Mouse (Mus musculus): ENCODE measurements at regions not wholly inside any gene's neighbourhood (a gene's known extent, or its start where the extent isn't known, plus 50 kb on each side); places are given as distances from the start of the nearest gene placed in this dataset.

GRCm38 (mm10) chr15:63557816-63558215 is 287.2 kb downstream of the Gsdmc2 start:
- no peak for DNase-seq (ENCODE audit: extremely low spot score, low spot score)

- DNase-seq (ENCODE audit: extremely low spot score, low spot score) = no peak
These were observed 291.4 kb downstream of the Gsdmc2 start for GRCm38 (mm10) chr15:63553597-63553996.

- peak; percentile 16 for DNase-seq (ENCODE audit: extremely low spot score, low spot score)
These were observed 312.5 kb downstream of the Gsdmc2 start for GRCm38 (mm10) chr15:63532337-63533055.

- no peak for DNase-seq (ENCODE audit: extremely low spot score, low spot score)
These were observed 317.7 kb downstream of the Gsdmc2 start for GRCm38 (mm10) chr15:63527318-63527717.

DNA sequence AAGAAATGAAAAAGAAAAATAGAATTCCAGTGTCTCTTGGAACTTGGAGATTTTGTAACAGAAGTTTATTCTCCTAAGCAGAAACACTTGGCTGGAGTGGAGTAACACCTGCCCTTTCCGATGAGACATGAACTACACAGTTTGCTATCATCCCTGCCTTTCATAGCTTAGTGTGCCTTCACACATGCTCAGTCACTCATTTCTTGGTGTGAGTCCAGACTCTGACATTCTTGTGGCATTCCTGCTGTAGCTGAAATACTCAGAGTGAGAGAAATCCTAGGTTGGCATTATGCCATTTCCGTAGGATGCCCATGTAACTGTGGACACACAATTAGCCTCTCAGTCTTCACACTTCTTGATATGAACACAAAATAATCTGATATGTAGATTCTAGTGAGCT is 318.2 kb downstream of the Gsdmc2 start:
- DNase-seq (ENCODE audit: extremely low spot score, low spot score) = no peak

DNA sequence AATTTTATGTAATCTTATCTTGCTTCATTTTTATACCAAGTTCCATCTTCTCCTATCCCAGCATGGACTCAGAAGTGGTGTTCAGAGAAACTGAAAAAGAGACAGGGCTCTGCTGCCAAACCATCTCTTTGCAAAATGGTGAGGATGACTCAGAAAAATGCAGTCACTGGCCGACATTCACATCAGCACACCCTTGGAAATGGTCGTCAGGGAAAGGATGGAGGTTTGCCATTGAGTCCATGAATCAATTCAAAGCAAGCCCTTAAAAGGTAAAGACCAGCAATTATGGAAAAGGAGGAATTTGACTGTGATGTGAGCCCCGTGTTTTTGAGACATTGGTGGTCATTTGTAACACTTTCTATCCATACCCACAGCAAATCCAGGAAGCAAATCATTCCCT is 327.7 kb downstream of the Gsdmc2 start:
- DNase-seq (ENCODE audit: extremely low spot score, low spot score) = no peak

DNA sequence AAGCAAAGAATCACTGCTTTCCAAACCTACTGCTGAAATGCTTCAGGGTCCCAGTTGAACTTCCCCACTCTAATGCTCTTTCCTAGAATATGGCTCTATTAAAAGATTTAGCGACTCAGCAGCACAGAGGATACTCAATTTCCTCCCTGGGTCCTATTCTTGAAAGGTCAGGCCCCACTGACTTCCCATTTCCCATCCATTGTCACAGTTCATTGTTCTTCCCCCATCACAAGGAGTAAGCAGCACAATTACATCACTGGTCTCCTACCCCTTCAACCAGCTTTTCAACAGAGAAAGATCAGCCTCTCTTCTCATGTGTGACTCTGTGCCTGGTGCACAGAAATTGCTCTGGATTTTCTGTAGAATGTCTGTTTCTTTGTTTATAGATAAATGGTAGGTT is 344.5 kb downstream of the Gsdmc2 start:
- DNase-seq (ENCODE audit: extremely low spot score, low spot score) = no peak

- DNase-seq (ENCODE audit: extremely low spot score, low spot score) = no peak
These were observed 346.5 kb downstream of the Gsdmc2 start for GRCm38 (mm10) chr15:63498483-63498882.

GRCm38 (mm10) chr15:63497207-63497606 is 347.8 kb downstream of the Gsdmc2 start:
- DNase-seq (ENCODE audit: extremely low spot score, low spot score) = no peak

DNA sequence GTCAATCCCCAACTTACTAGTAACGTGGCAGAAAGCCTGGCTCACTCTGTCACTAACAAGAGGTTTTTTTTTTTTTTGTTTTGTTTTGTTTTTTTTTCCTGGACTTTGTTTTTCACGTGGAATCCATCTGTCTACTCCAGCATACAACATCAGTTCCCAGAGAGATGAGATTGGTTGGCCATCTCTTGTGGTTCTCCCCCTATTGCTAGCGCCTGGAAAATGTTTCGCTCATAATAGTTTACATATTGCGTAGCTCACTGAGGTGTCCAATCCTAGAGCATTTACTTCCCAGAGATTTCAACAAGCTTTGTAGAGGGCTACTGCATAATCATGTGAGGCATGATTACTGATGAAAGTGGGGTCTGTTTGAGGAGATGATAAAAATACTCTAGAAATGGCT is 360.1 kb downstream of the Gsdmc2 start:
- DNase-seq (ENCODE audit: extremely low spot score, low spot score) = no peak

- no peak for DNase-seq (ENCODE audit: extremely low spot score, low spot score)
These were observed 360.6 kb downstream of the Gsdmc2 start for GRCm38 (mm10) chr15:63484217-63484887.

- no peak for DNase-seq (ENCODE audit: extremely low spot score, low spot score)
These were observed 365.6 kb downstream of the Gsdmc2 start for GRCm38 (mm10) chr15:63479270-63479805.

DNA sequence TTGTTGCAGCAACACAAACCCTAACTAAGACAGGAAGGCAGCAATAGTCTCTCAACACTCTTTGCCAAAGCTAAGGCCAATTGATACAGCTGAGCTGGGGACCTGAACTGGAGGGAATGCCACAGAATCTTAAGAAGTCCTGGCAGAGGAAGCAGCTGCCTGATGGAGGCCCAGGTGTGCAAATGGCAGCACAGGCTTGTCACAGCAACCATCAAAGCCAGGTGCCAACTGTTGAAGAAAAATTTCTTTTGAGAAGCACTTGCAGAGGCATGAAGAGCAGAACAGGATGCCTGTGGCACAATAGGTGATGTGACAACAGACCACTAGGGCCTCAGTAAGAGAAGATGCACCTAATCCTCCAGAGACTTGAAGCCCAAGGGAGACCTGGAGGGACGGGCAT is 378.1 kb downstream of the Gsdmc2 start:
- no peak for DNase-seq (ENCODE audit: extremely low spot score, low spot score)

DNA sequence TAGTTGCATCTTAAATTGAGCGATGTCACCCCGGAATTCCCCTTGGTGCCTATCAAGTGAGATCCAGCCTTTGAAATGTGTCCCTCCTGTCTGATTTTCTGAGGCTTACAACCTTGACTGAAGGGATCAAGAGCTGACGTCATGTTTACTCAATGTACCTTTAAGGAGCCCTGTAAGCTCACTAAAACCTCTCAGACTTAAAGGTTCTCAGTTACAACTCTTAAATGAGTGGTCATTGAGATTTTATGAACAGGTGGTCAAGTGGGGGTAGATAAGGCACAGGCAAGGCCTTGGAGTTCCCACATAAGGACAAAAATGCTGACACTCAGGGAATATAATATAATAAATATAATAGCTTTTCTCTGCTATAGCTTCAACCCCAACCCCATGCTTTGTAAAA is 392.4 kb downstream of the Gsdmc2 start:
- DNase-seq (ENCODE audit: extremely low spot score, low spot score) = no peak

DNA sequence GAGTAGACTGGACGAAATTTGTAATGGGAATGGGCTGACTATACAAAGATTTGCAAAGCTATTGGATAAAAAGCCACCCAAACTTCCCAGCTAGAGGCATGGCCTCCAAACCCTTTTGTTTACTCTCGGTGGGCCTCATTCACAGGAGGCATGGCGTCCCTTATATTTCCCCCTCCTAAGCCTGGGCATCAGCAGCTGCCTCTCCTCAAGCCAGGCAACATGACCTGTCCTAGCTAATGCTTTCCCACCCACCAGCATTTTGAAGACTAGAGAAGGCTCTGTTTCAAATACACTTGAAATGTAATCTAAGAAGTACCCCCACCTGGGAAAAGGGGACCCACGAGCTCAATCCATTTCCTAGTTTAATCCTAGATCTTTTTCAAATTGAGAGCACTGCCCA is 398.7 kb downstream of the Gsdmc2 start:
- DNase-seq (ENCODE audit: extremely low spot score, low spot score) = no peak

DNA sequence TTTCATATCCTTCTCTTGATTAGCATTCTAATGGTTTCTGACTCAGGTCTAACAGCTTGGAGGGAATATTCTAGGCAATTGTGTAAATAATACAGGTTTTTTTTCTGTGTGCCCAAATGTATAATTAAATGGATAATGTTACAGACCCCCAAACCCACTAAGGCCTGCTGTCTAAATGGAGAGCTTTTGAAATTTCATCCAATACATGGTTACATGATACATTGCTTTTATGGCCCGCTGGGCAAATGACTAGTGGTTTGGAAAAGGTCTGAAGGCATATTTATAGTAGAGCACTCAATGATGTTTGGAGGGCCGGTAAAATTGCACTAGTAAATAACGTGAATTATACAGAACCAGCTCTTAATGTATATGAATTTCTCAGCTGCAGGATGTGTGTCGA is 400.0 kb downstream of the Gsdmc2 start:
- DNase-seq (ENCODE audit: extremely low spot score, low spot score) = no peak

DNA sequence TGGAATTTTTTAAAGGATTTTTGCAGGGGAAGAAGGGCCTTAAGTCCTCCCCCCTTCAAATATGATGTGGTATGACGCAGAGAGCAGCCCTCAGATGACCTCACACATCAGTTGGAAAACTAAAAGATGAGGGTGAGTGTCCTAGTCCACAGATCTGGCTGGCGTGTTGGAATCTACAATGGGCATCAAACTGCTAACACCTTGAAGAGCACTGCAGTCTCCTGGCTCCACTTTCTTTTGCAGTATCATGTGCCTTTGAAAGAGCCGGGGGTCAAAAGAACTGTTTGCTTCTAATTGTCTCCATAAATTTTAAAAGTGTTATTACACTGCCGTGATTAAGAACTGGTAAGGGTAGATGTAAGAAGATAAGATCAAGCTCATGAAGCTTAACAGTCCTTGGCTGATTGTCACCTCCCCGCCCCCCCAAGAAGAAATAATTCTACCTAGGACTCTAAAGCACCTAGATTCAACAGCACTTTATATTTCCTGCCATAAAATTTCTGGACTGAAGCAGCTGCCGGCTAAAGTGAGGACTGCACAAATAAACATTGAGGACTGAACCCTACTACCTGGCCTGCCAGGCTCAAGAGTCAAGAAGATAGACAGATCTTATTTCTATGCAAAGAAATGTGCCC is 402.7 kb downstream of the Gsdmc2 start:
- no peak for DNase-seq (ENCODE audit: extremely low spot score, low spot score)

- no peak for DNase-seq (ENCODE audit: extremely low spot score, low spot score)
These were observed 432.3 kb downstream of the Gsdmc2 start for GRCm38 (mm10) chr15:63412649-63413048.

DNA sequence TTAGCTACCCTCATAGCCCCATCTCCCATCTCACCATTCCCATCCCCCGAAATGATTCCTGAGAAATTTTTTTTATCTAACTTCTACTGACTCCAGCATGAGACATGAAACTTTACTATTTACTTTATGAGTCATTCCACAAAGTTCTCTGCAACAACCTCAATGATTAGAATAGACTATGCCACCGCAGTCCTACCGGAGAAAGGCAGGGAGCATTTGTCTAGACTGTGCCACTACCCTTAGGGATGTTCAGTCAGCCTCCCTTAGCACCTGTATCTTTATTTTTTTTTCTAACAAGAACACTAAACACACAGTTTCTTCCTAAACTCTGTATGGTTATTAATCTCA is 433.2 kb downstream of the Gsdmc2 start:
- no peak for DNase-seq (ENCODE audit: extremely low spot score, low spot score)

DNA sequence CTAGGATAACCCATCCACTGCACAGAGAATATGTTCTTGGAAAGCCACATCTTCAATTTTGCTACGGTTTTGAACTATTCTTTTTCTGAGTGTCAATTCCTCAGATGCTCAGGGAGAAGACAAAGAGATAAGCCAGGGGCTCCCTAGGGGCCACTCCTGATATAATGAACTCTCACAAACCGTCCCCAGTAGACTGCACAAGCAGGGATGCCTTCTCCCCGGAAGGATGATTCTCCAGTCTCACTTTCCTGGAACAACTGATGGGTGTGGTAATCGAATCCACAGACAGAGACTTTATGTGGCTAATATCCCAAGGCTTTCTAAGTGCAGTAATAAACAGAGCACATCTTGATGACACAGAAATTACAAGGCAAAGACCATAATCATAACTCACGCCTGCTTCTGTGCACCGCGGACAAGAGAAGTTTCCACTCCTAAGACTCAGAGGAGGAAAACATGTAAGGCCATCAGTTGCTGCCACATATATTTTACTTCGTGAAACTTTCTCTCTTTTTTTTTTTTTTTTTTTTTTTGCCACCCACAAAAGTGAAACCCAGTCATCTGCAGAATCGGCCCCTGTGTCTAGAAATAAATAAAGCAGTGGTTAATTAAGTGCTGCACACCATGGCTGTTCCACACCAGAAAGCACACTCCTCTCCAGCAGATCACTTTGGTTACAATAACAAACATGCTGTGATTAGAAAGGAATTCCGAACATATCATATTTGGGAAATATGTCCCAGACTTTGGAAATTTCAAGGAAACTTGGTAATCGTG is 433.8 kb downstream of the Gsdmc2 start:
- DNase-seq (ENCODE audit: extremely low spot score, low spot score) = no peak

- no peak for DNase-seq (ENCODE audit: extremely low spot score, low spot score)
These were observed 444.5 kb downstream of the Gsdmc2 start for GRCm38 (mm10) chr15:63400445-63400844.

DNA sequence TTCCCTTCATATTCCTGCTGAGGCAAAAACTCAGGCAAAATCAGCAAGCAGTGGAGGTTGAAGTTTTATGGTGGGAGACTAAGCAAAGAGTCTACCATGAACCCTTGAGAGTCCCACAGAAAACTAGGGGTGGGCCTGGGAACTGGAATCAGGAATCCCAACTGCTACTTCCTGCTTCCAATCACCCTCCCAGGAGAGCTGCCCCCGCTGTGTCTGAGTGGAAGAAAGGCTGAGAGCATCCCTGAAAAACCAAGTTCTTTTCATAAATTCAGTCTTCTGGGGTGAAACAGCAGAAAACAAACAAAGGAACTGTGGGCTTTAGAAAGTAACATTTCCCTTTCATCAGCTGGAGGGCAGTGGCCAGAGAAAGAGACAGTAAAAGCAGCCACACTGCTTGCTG is 445.0 kb downstream of the Gsdmc2 start:
- DNase-seq (ENCODE audit: extremely low spot score, low spot score) = no peak

Data from neural tube, embryonic 10.5 days (tissue).